Comparison of ENCODE assay signal across 27 mouse cellular contexts in the genomic region with DNA sequence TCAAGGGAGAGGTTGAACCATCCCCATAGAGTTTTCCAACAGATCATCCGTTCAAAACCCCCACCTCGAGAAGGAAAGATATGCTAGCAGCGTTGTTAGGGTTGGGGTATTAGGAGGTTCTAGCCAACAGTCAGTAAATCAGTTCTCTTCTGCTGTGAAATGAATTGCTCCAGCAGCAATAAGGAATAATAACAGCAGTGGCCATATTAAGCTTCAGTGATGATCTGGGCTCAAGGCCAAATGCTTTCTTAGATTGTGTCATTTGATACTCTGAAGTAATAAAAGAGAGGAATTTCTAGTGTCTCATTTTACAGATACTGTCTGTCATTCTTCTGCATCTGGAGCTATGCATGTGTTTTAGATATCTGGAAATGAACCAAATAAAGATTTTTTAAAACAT.
DNase-seq lines count a peak whose midpoint lies in the region; ATAC-seq and TF ChIP-seq lines count a peak whose summit lies in the region.
"Had no signal": no experiment of that assay in that cellular context is flagged by ENCODE, and none has a peak within 500 bp of the region (broad histone marks: within the 10 kb centered on the region; RNA-seq: fewer than 3 reads in every experiment).

No protein-coding gene starts in this region.

- no peak for TF ChIP-seq CTCF in kidney, postnatal 0 days (IDR thresholded peaks at IDR 0.05; ENCODE audit: low read depth)
- no peak for TF ChIP-seq CTCF in lung, embryonic 14.5 days (IDR thresholded peaks at IDR 0.05; ENCODE audit: low read depth)

- H3K4me2 ChIP-seq in kidney, postnatal 0 days (ENCODE audit: low read length): no peak overlapping the region
- no peak overlapping the region for H3K4me2 ChIP-seq in kidney, embryonic 14.5 days (replicated peaks; ENCODE audit: low read depth, low read length)
- no peak overlapping the region for H3K4me2 ChIP-seq in lung, embryonic 14.5 days
- H3K4me2 ChIP-seq: forebrain, embryonic 13.5 days; heart, embryonic 11.5 days; hindbrain, embryonic 12.5 days; limb, embryonic 12.5 days; liver, embryonic 12.5 days; midbrain, embryonic 11.5 days had no signal

- no peak overlapping the region for H3K4me3 ChIP-seq in kidney, postnatal 0 days (replicated peaks; ENCODE audit: low read depth, low read length)
- H3K4me3 ChIP-seq in kidney, embryonic 14.5 days (ENCODE audit: low read length): no peak overlapping the region
- no peak overlapping the region for H3K4me3 ChIP-seq in lung, embryonic 14.5 days (ENCODE audit: low read depth, low read length)
- H3K4me3 ChIP-seq: forebrain, embryonic 13.5 days; hindbrain, embryonic 12.5 days; limb, embryonic 12.5 days; liver, embryonic 12.5 days had no signal

- no peak for ATAC-seq in kidney, postnatal 0 days (replicated peaks; ENCODE audit: low FRiP score, low read depth)
- ATAC-seq in kidney, embryonic 14.5 days (ENCODE audit: low FRiP score, low TSS enrichment): no peak
- ATAC-seq in lung, embryonic 14.5 days (ENCODE audit: insufficient read depth): peak; percentile 49; the same call in 1 of the 2 replicates
- ATAC-seq: activated CD4-positive, CD25-positive, alpha-beta regulatory T cell, adult 4 months; forebrain, embryonic 13.5 days; intestine, embryonic 16.5 days; liver, embryonic 12.5 days; liver, postnatal 0 days; midbrain, embryonic 16.5 days had no signal

- WGBS in kidney, postnatal 0 days: 66% methylated on average over 3 of the region's 3 CpGs
- WGBS in kidney, embryonic 14.5 days: 76% methylated on average over 3 of the region's 3 CpGs
- 41% methylated on average over 3 of the region's 3 CpGs for WGBS in lung, embryonic 14.5 days

- DNase-seq in kidney, postnatal 0 days (ENCODE audit: low spot score): peak; percentile 25
- peak; percentile 76 for DNase-seq in lung, embryonic 14.5 days
- DNase-seq in lung, adult 18-20 months: no peak
- DNase-seq in 3T3-L1 (ENCODE audit: low read depth, low spot score) (peak; percentile 60), adipocyte (ENCODE audit: low spot score) (peak; percentile 40)
- no peak for DNase-seq in adrenal gland, postnatal 14 days
- DNase-seq in frontal cortex, adult 2 months (ENCODE audit: extremely low spot score in 1 of 2, low spot score in 1 of 2): no peak
- DNase-seq: adrenal gland, postnatal 10 days; cerebellum, adult 18-20 months; gastrocnemius, postnatal 25 days; heart, adult 11 months; heart, postnatal 36 days; kidney, adult 9 months; liver, postnatal 0 days; right cerebral cortex, adult 18-20 months; spleen, adult 18-20 months; thymus, postnatal 14 days had no signal

- no peaks in the 10 kb centered on the region for H3K4me1 ChIP-seq in kidney, postnatal 0 days (replicated peaks; ENCODE audit: insufficient read depth, low read length)
- H3K4me1 ChIP-seq in kidney, embryonic 14.5 days (ENCODE audit: control insufficient read depth, insufficient read depth, low read length): no peaks in the 10 kb centered on the region
- H3K4me1 ChIP-seq in lung, embryonic 14.5 days (ENCODE audit: insufficient read depth): no peaks in the 10 kb centered on the region
- H3K4me1 ChIP-seq: forebrain, embryonic 13.5 days; hindbrain, embryonic 12.5 days; liver, embryonic 12.5 days had no signal

- H3K9ac ChIP-seq in kidney, postnatal 0 days (ENCODE audit: low read depth, low read length): no peak overlapping the region
- no peak overlapping the region for H3K9ac ChIP-seq in kidney, embryonic 14.5 days (ENCODE audit: low read depth, low read length)
- no peak overlapping the region for H3K9ac ChIP-seq in lung, embryonic 14.5 days
- H3K9ac ChIP-seq: forebrain, embryonic 13.5 days; hindbrain, embryonic 12.5 days; limb, embryonic 12.5 days; liver, embryonic 12.5 days; liver, postnatal 0 days had no signal

- no peaks in the 10 kb centered on the region for H3K27me3 ChIP-seq in kidney, postnatal 0 days (ENCODE audit: insufficient read depth, low read length)
- H3K27me3 ChIP-seq in kidney, embryonic 14.5 days (ENCODE audit: control insufficient read depth, insufficient read depth, low read length): no peaks in the 10 kb centered on the region
- no peaks in the 10 kb centered on the region for H3K27me3 ChIP-seq in lung, embryonic 14.5 days (ENCODE audit: insufficient read depth, low read length)
- H3K27me3 ChIP-seq: forebrain, embryonic 13.5 days; hindbrain, embryonic 12.5 days; liver, embryonic 12.5 days had no signal

- H3K9me3 ChIP-seq in kidney, postnatal 0 days (replicated peaks; ENCODE audit: low read length): no peaks in the 10 kb centered on the region
- no peaks in the 10 kb centered on the region for H3K9me3 ChIP-seq in kidney, embryonic 14.5 days (ENCODE audit: control insufficient read depth, low read length)
- no peaks in the 10 kb centered on the region for H3K9me3 ChIP-seq in lung, embryonic 14.5 days (ENCODE audit: low read depth, low read length)
- H3K9me3 ChIP-seq: forebrain, embryonic 13.5 days; hindbrain, embryonic 12.5 days; limb, embryonic 12.5 days; liver, embryonic 12.5 days had no signal

- H3K36me3 ChIP-seq in kidney, postnatal 0 days (ENCODE audit: insufficient read depth, low read length): no peaks in the 10 kb centered on the region
- no peaks in the 10 kb centered on the region for H3K36me3 ChIP-seq in kidney, embryonic 14.5 days (ENCODE audit: control insufficient read depth, insufficient read depth, low read length)
- no peaks in the 10 kb centered on the region for H3K36me3 ChIP-seq in lung, embryonic 14.5 days (ENCODE audit: insufficient read depth)
- H3K36me3 ChIP-seq: hindbrain, embryonic 12.5 days; limb, embryonic 12.5 days; liver, embryonic 12.5 days had no signal

- H3K27ac ChIP-seq in kidney, postnatal 0 days: no peak overlapping the region
- no peak overlapping the region for H3K27ac ChIP-seq in kidney, embryonic 14.5 days (ENCODE audit: low read depth, low read length)
- H3K27ac ChIP-seq in lung, embryonic 14.5 days (ENCODE audit: low read depth): no peak overlapping the region
- H3K27ac ChIP-seq: forebrain, embryonic 13.5 days; hindbrain, embryonic 12.5 days; limb, embryonic 12.5 days; liver, embryonic 12.5 days had no signal

Comparison
In these comparisons a context has a peak if more than half of its experiments do, and no peak if none do; other contexts are left out.
1. DNase-seq: peak in kidney, postnatal 0 days (single experiment), lung, embryonic 14.5 days (single experiment), 3T3-L1 (single experiment) and adipocyte (single experiment); none in lung, adult 18-20 months (0 of 2), adrenal gland, postnatal 14 days (single experiment) and frontal cortex, adult 2 months (0 of 2).